Mouse (Mus musculus): ENCODE data around the gene Mroh2a.

The Mroh2a gene

GRCm38 (mm10) chr1:88219054-88219453 lies 7.7 kb upstream of the Mroh2a start:
- DNase-seq, result peak; percentile 86

- DNase-seq, result peak; percentile 92
Measured at GRCm38 (mm10) chr1:88220336-88220735, 6.5 kb upstream of the Mroh2a start.

GRCm38 (mm10) chr1:88222216-88222615 lies 4.6 kb upstream of the Mroh2a start:
- DNase-seq, result peak; percentile 4

DNA sequence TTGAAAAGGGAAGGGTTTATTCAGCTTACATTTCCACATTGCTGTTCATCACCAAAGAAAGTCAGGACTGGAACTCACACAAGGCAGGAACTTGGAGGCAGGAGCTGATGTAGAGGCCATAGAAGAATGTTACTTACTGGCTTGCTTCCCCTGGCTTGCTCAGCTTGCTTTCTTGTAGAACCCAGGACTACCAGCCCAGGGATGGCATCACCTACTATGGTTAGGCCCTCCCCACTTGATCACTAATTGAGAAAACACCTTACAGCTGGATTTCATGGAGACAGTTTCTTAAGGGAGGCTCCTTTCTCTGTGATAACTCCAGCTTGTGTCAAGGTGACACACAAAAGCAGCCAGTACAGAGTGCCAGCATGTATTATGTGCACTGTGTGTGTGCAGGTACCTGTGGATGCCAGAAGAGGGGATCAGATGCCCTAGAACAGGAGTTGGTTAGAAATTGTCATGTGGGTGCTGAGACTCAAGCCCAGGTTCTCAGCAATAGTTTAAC lies 3.7 kb upstream of the Mroh2a start:
- DNase-seq, result peak; percentile 94

GRCm38 (mm10) chr1:88223591-88223990 lies 3.2 kb upstream of the Mroh2a start:
- DNase-seq, result peak; percentile 93

GRCm38 (mm10) chr1:88224029-88224776 lies 2.6 kb upstream of the Mroh2a start:
- peak; percentile 93 for DNase-seq

DNA sequence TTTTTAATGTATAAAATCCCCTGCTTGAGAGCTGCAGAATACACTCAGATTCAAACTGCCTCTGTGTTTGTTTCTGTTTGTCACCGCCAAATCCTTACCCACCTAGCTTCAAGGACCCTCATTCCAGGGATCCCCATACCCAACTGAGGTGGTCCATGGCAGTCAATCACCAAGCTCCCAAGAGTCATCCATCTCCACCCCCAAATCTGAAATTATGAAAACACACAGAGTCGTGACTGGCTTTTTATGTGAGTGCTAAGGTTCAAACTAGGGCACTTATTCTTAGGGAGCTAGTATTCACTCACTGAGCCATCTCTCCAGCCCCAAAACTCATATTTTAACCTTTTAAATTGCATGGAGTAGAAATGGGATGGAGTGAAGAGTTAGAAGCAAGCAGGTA lies 1.5 kb upstream of the Mroh2a start:
- DNase-seq, result peak; percentile 92

GRCm38 (mm10) chr1:88225741-88226140 lies 1.0 kb upstream of the Mroh2a start:
- DNase-seq, result peak; percentile 92

GRCm38 (mm10) chr1:88227482-88227881 lies 696 bp downstream of the Mroh2a start:
- peak; percentile 94 for DNase-seq

DNA sequence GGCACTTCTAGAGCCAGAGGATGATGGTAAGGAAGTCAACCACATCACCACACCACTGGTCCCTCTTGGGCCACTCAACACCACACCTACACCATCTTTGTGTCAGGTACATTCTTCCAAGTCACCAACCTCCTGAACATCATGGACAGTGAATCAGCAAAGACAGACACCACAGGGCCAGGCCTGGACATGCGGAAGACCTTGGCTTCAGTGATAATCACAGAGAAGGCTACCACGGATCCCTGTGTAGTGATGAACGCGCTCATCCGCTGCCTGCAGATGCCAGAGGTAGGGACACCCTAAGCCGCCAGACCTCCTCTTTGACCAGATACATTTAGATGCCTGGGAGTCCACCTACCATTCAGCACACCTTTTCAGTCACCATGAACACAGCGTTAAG lies 1.3 kb downstream of the Mroh2a start:
- DNase-seq, result peak; percentile 95

- no peak for DNase-seq
Measured at GRCm38 (mm10) chr1:88229566-88229965, 2.8 kb downstream of the Mroh2a start.

DNA sequence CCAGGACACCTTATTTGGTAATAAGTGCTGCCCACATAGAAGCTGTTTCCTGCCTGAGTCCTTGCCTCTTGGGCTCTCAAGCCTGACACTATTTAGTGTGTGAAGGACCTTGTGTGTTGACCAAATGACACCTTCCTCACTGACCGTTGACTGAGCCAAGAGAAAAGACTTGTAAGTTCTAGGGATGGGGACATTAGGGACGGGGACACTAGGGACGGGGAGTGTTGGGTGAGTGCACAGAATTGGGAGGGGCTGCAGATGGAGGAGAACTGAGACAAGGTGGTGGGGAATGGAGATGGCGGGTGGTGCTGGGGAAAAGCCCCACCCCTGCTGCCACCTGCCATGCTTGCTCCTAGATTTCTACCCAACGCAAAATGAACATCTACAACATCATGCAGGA lies 3.2 kb downstream of the Mroh2a start:
- DNase-seq, result peak; percentile 95

DNA sequence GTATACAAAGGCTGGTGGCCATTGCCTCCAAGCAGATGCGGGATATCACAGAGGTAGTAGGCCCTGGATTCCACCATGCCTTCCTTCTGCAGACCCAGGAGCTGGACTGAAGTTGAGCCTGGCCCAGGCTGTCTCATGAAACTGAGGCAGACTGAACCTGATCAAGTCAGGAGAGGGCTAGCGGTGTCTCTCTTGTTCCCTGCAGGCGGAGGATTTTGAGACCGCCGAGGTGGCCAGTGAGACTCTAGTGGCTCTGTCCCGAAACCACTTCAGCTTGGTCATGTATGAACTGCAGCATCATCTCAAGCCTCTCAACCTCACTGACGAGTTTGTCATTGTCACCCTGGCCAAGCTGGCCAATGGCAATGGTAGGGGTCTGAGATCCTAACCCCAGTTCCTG lies 3.6 kb downstream of the Mroh2a start:
- DNase-seq, result no peak

DNA sequence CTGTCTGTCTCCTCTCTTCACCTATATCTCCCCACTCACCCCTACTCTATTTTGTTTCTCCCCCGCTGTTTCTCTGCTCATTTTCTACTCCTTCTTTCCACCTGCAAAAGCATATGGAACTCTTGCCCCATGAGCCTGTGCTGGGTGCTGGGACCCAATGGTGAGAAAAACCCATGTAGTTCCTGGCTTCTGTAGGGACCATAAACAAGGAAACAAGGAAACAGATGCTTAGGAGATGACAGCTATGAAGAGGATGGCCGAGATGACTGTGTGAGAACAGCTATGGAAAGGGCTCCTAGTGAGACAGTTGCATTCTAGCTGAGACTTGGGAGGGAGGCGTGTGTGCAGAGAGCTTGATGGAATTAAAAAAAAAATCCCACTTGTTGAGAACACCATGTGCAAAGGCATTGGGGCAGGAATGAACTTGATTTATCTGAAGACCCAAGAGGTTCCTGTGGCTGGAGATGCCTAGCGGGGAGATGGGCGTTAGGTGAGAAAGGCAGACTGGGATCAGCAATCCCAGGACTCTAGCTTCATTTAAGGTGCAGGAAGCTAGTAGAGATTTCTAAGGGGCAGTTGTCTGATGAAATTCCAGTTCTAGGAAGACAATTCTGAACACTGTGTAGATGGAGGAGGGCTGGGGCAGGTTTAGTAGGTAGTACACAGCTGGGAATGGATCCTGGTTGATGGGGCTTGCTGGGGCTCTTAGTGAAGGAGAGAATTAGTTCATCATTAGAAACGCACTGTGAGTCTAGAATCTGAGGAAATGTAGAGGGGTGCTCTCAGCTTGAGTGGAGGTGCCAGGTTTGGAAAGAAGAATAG lies 4.4 kb downstream of the Mroh2a start:
- DNase-seq, result peak; percentile 91

GRCm38 (mm10) chr1:88231803-88232499 lies 5.2 kb downstream of the Mroh2a start:
- peak; percentile 94 for DNase-seq

- peak; percentile 94 for DNase-seq
Measured at GRCm38 (mm10) chr1:88232664-88233380, 6.0 kb downstream of the Mroh2a start.

- peak; percentile 95 for DNase-seq
Measured at GRCm38 (mm10) chr1:88233421-88234247, 6.8 kb downstream of the Mroh2a start.

DNA sequence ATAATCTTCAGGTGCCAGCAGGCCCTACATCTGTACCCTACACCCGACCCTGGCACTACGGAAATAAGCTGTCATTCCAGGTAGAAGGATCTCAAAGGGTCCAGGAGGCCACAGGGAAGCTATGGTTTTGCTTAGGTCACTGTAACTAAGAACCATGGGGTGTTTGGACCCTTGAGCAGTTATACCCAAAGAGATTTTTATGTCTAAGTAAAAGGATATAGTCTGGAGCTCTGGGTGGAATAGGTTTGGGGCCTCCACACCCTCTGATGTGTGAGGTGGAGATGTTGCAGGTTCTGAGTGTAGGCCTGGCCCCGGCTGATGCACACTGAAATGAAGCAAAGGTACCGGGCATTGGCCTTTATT lies 7.4 kb downstream of the Mroh2a start:
- peak; percentile 91 for DNase-seq

DNA sequence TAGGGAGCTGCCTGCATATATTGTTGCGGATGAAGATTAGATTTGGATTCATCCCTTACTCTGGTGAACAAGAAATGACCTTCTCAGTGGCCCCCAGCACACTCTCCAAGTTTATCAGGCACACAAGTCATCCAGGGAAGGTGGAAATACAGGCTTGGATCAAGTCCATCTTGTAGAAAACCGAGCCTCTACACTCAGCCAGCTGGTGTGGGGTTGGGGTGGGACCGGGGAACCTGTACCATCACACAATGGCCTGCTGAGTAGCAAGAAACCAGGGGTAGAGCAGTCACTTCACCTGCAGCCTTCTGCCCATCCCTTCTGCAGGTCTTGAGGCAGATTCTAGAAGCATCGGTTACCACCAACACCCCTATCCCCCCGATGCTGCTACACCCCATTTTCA lies 7.9 kb downstream of the Mroh2a start:
- DNase-seq, result peak; percentile 93

- peak; percentile 94 for DNase-seq
Measured at GRCm38 (mm10) chr1:88235046-88235893, 8.5 kb downstream of the Mroh2a start.

All from heart, adult 11 months (tissue).